Mouse (Mus musculus) kidney, postnatal 0 days (tissue): Measurements from ENCODE around the gene Tada1. TPM values are rescaled to one million over a fixed set of nuclear protein-coding genes. Genes with fewer than 3 reads are reported as not detected.

ENCODE experiments used
- ATAC-seq: fragments of 200-750 bp; cut with Nextera tagmentation; replicated peaks from 2 replicates; pipeline ENCODE4 v1.8.0; 2017; ENCODE audit warnings: low read depth, moderate number of reproducible peaks, moderate TSS enrichment, moderate library complexity; ENCODE audit not compliant: low FRiP score
- DNase-seq: peaks from one replicate; pipeline ENCODE4 v3.0.0-alpha.2; 2016; ENCODE audit warnings: low spot score
- H3K27ac ChIP-seq: fragments of 300-500 bp; sonication (generic); 2 replicates; pipeline ENCODE4 v1.5.1; 2014; ENCODE audit warnings: mild to moderate bottlenecking
- H3K27me3 ChIP-seq: fragments of 300-500 bp; sonication (generic); 2 replicates; pipeline ENCODE4 v1.6.1; 2014; ENCODE audit warnings: low read length, mixed read lengths; ENCODE audit not compliant: insufficient read depth
- H3K36me3 ChIP-seq: fragments of 300-500 bp; sonication (generic); 2 replicates; pipeline ENCODE4 v1.6.1; 2014; ENCODE audit warnings: low read length, mixed read lengths; ENCODE audit not compliant: insufficient read depth
- H3K4me1 ChIP-seq: fragments of 300-500 bp; sonication (generic); replicated peaks from 2 replicates; pipeline ENCODE4 v1.6.1; 2014; ENCODE audit warnings: antibody characterized with exemption, low read length, mixed read lengths; ENCODE audit not compliant: insufficient read depth
- H3K4me2 ChIP-seq: fragments of 300-500 bp; sonication (generic); 2 replicates; pipeline ENCODE4 v1.6.1; 2014; ENCODE audit warnings: mild to moderate bottlenecking, low read length, moderate library complexity, mixed read lengths
- H3K4me3 ChIP-seq: fragments of 300-500 bp; sonication (generic); replicated peaks from 2 replicates; pipeline ENCODE4 v1.5.1; 2014; ENCODE audit warnings: low read depth, low read length
- H3K9ac ChIP-seq: fragments of 300-500 bp; sonication (generic); 2 replicates; pipeline ENCODE4 v1.6.1; 2014; ENCODE audit warnings: low read depth, low read length
- H3K9me3 ChIP-seq: fragments of 300-500 bp; sonication (generic); replicated peaks from 2 replicates; pipeline ENCODE4 v1.6.1; 2016; ENCODE audit warnings: low read length, inconsistent platforms, mixed read lengths
- CTCF ChIP-seq: IDR thresholded peaks from 2 replicates; pipeline ENCODE4 v1.5.1; 2016; ENCODE audit warnings: antibody characterized with exemption, low read depth, mild to moderate bottlenecking, moderate library complexity
- WGBS: fragments of 180-500 bp; shearing (Covaris S2); extraction: QIAGEN DNeasy Blood & Tissue Kit; methylation state at CpG from one replicate; pipeline ENCODE4 v1.1.7; 2014; 5-methylcytosine and 5-hydroxymethylcytosine counted together
- polyA plus RNA-seq: library from polyadenylated mRNA; unstranded; fragments of >200 nt; fragmentation: Nextera tagmentation; extraction: Ambion mirVana; gene quantifications from 2 replicates; pipeline ENCODE4 v1.2.1, GENCODE M21; 2015

Gene Tada1
- polyA plus RNA-seq, 1 experiment from 2014 or later, result 40.9 TPM

- H3K27me3 ChIP-seq, result no peaks in the 10 kb centered on the region
- no peak overlapping the region for H3K4me3 ChIP-seq
- no peaks in the 10 kb centered on the region for H3K9me3 ChIP-seq
- DNase-seq (no peak), ATAC-seq (no peak)
- H3K4me1 ChIP-seq, result no peaks in the 10 kb centered on the region
- peaks cover 56% of the 10 kb centered on the region for H3K36me3 ChIP-seq
- no peak for TF ChIP-seq CTCF
- H3K9ac ChIP-seq, result no peak overlapping the region
- H3K4me2 ChIP-seq, result no peak overlapping the region
- WGBS, result 94% methylated on average over 6 of the region's 6 CpGs
- H3K27ac ChIP-seq, result no peak overlapping the region
These were observed 12.8 kb downstream of the Tada1 start for GRCm38 (mm10) chr1:166391671-166392070.

GRCm38 (mm10) chr1:166394770-166395169 lies 15.9 kb downstream of the Tada1 start:
- no peak overlapping the region for H3K27ac ChIP-seq
- ATAC-seq, result no peak
- H3K9ac ChIP-seq, result no peak overlapping the region
- H3K4me2 ChIP-seq, result no peak overlapping the region
- H3K27me3 ChIP-seq, result no peaks in the 10 kb centered on the region
- DNase-seq, result no peak
- no peaks in the 10 kb centered on the region for H3K9me3 ChIP-seq
- no peaks in the 10 kb centered on the region for H3K4me1 ChIP-seq
- H3K36me3 ChIP-seq, result peaks cover 58% of the 10 kb centered on the region
- H3K4me3 ChIP-seq, result no peak overlapping the region
- WGBS, result 52% methylated on average over 4 of the region's 4 CpGs
- no peak for TF ChIP-seq CTCF

GRCm38 (mm10) chr1:166395661-166396060 lies 16.8 kb downstream of the Tada1 start:
- no peaks in the 10 kb centered on the region for H3K9me3 ChIP-seq
- H3K4me1 ChIP-seq, result no peaks in the 10 kb centered on the region
- no peak overlapping the region for H3K4me3 ChIP-seq
- no peak overlapping the region for H3K4me2 ChIP-seq
- no peak overlapping the region for H3K27ac ChIP-seq
- DNase-seq (no peak), ATAC-seq (no peak)
- TF ChIP-seq CTCF, result no peak
- no peaks in the 10 kb centered on the region for H3K27me3 ChIP-seq
- peaks cover 52% of the 10 kb centered on the region for H3K36me3 ChIP-seq
- H3K9ac ChIP-seq, result no peak overlapping the region
- 89% methylated on average over 5 of the region's 5 CpGs for WGBS

GRCm38 (mm10) chr1:166396381-166396780 lies 17.5 kb downstream of the Tada1 start:
- Histone ChIP-seq H3K4me3 (no peak overlapping the region), H3K4me1 (no peaks in the 10 kb centered on the region), H3K27ac (no peak overlapping the region), H3K4me2 (no peak overlapping the region), H3K9ac (no peak overlapping the region), H3K36me3 (peaks cover 47% of the 10 kb centered on the region), H3K9me3 (no peaks in the 10 kb centered on the region), H3K27me3 (no peaks in the 10 kb centered on the region)
- WGBS, result 91% methylated on average over 6 of the region's 6 CpGs
- ATAC-seq (no peak), DNase-seq (no peak)
- no peak for TF ChIP-seq CTCF

GRCm38 (mm10) chr1:166401455-166401854 lies 22.6 kb downstream of the Tada1 start:
- ATAC-seq (no peak), DNase-seq (no peak)
- no peak for TF ChIP-seq CTCF
- Histone ChIP-seq H3K4me3 (no peak overlapping the region), H3K27ac (no peak overlapping the region), H3K4me1 (no peaks in the 10 kb centered on the region), H3K36me3 (peaks cover 30% of the 10 kb centered on the region), H3K4me2 (no peak overlapping the region), H3K9me3 (no peaks in the 10 kb centered on the region), H3K27me3 (no peaks in the 10 kb centered on the region), H3K9ac (no peak overlapping the region)

GRCm38 (mm10) chr1:166402003-166402402 lies 23.1 kb downstream of the Tada1 start:
- Histone ChIP-seq H3K4me2 (no peak overlapping the region), H3K9ac (no peak overlapping the region), H3K27me3 (no peaks in the 10 kb centered on the region), H3K4me1 (no peaks in the 10 kb centered on the region), H3K36me3 (peaks cover 28% of the 10 kb centered on the region), H3K27ac (no peak overlapping the region), H3K9me3 (no peaks in the 10 kb centered on the region), H3K4me3 (no peak overlapping the region)
- 75% methylated on average over 4 of the region's 4 CpGs for WGBS
- ATAC-seq, result no peak
- no peak for DNase-seq
- no peak for TF ChIP-seq CTCF

GRCm38 (mm10) chr1:166403846-166404245 lies 24.9 kb downstream of the Tada1 start:
- Histone ChIP-seq H3K36me3 (peaks cover 13% of the 10 kb centered on the region), H3K9ac (no peak overlapping the region), H3K4me1 (0 out of 2 replicates have a peak, but pooled peaks cover under 1% of the 10 kb centered on the region), H3K9me3 (no peaks in the 10 kb centered on the region), H3K27me3 (no peaks in the 10 kb centered on the region), H3K4me3 (no peak overlapping the region), H3K27ac (no peak overlapping the region), H3K4me2 (no peak overlapping the region)
- WGBS, result 91% methylated on average over 3 of the region's 3 CpGs
- no peak for ATAC-seq
- DNase-seq, result no peak
- TF ChIP-seq CTCF, result no peak
